Mouse (Mus musculus): ENCODE results near the gene Hist1h3g. TPM values are rescaled to one million over a fixed set of nuclear protein-coding genes. Genes with fewer than 3 reads are reported as not detected.

The Hist1h3g gene
- total RNA-seq, 2 experiments from 2014 or later = 3.4 to 4.1 TPM

Small RNA genes within 50 kb of the gene (microRNA-seq; reads per million reads assigned to microRNA genes)
- gene Gm44297 (not detected), gene Gm44359 (not detected), gene Gm44394 (not detected), gene n-TStga1 (not detected)

Other genes starting within 250 kb of the Hist1h3g start
- gene Zfp322a, start 166.2 kb upstream of the Hist1h3g start, total RNA-seq (2021) = 10 to 100 TPM; 16.8 to 20.2 TPM
- 1 to 10 TPM; 3.9 to 4.4 TPM for gene Abt1, start 111.6 kb upstream of the Hist1h3g start, total RNA-seq (2021)
- gene Btn1a1, start 69.5 kb upstream of the Hist1h3g start, total RNA-seq (2021) = not detected
- gene Btn2a2, start 46.6 kb upstream of the Hist1h3g start, total RNA-seq (2021) = not detected
- 100 to 1,000 TPM; 272 to 334 TPM for gene Hist1h4h, start 4.4 kb upstream of the Hist1h3g start, total RNA-seq (2021)
- 10 to 100 TPM; 13.7 to 25.9 TPM for gene Hist1h2af, start 1.5 kb upstream of the Hist1h3g start, total RNA-seq (2021)
- 1 to 10 TPM; 1.4 to 1.9 TPM for gene Hist1h2bh, start 8.0 kb downstream of the Hist1h3g start, total RNA-seq (2021)
- gene Hist1h3f, start 8.6 kb downstream of the Hist1h3g start, total RNA-seq (2021) = 10 to 100 TPM in 1 of 2 experiments, 1 to 10 TPM in 1; 6.4 to 10.6 TPM
- 10 to 100 TPM; 33.0 to 46.9 TPM for gene Hist1h4f, start 16.2 kb downstream of the Hist1h3g start, total RNA-seq (2021)
- 1 to 10 TPM; 1.8 to 2.5 TPM for gene Hist1h1d, start 17.8 kb downstream of the Hist1h3g start, total RNA-seq (2021)
- 10 to 100 TPM; 15.4 to 27.3 TPM for gene Hist1h3e, start 26.9 kb downstream of the Hist1h3g start, total RNA-seq (2021)
- gene Hist1h2ae, start 35.8 kb downstream of the Hist1h3g start, total RNA-seq (2021) = 1 to 10 TPM; 3.4 to 4.1 TPM
- gene Hist1h2bg, start 36.0 kb downstream of the Hist1h3g start, total RNA-seq (2021) = 10 to 100 TPM; 28.4 to 48.1 TPM
- 10 to 100 TPM; 16.8 to 17.6 TPM for gene Hist1h2bf, start 38.8 kb downstream of the Hist1h3g start, total RNA-seq (2021)
- gene Hist1h2ad, start 39.0 kb downstream of the Hist1h3g start, total RNA-seq (2021) = 1 to 10 TPM; 2.4 to 4.8 TPM
- 1 to 10 TPM; 3.4 to 3.6 TPM for gene Hist1h3d, start 40.3 kb downstream of the Hist1h3g start, total RNA-seq (2021)
- 10 to 100 TPM; 54.4 to 63.1 TPM for gene Hist1h4d, start 46.2 kb downstream of the Hist1h3g start, total RNA-seq (2021)
- 10 to 100 TPM; 10.5 to 10.7 TPM for gene Hist1h2be, start 85.7 kb downstream of the Hist1h3g start, total RNA-seq (2021)
- gene Hist1h1e, start 87.1 kb downstream of the Hist1h3g start, total RNA-seq (2021) = 10 to 100 TPM; 35.6 to 42.0 TPM
- 1 to 10 TPM; 1.5 to 1.9 TPM for gene Hist1h2ac, start 148.5 kb downstream of the Hist1h3g start, total RNA-seq (2021)
- 10 to 100 TPM; 73.7 to 74.9 TPM for gene Hist1h2bc, start 148.8 kb downstream of the Hist1h3g start, total RNA-seq (2021)
- not detected for gene Hist1h1t, start 160.4 kb downstream of the Hist1h3g start, total RNA-seq (2021)
- gene Hist1h4c, start 163.0 kb downstream of the Hist1h3g start, total RNA-seq (2021) = 10 to 100 TPM; 42.4 to 60.8 TPM
- 10 to 100 TPM; 48.9 to 50.3 TPM for gene Hfe, start 175.4 kb downstream of the Hist1h3g start, total RNA-seq (2021)
- 100 to 1,000 TPM; 134 to 160 TPM for gene Hist1h1c, start 203.4 kb downstream of the Hist1h3g start, total RNA-seq (2021)
- gene Hist1h3c, start 210.2 kb downstream of the Hist1h3g start, total RNA-seq (2021) = 1 to 10 TPM; 3.2 to 9.1 TPM
- 10 to 100 TPM in 1 of 2 experiments, 1 to 10 TPM in 1; 9.6 to 11.4 TPM for gene Hist1h2bb, start 211.3 kb downstream of the Hist1h3g start, total RNA-seq (2021)
- gene Hist1h2ab, start 215.7 kb downstream of the Hist1h3g start, total RNA-seq (2021) = 10 to 100 TPM; 12.7 to 17.0 TPM
- 10 to 100 TPM; 19.3 to 26.5 TPM for gene Hist1h3b, start 216.8 kb downstream of the Hist1h3g start, total RNA-seq (2021)
- gene Hist1h4b, start 221.6 kb downstream of the Hist1h3g start, total RNA-seq (2021) = 10 to 100 TPM; 13.3 to 23.6 TPM
- 10 to 100 TPM; 12.6 to 15.8 TPM for gene Hist1h4a, start 225.8 kb downstream of the Hist1h3g start, total RNA-seq (2021)
- 10 to 100 TPM; 15.8 to 18.0 TPM for gene Hist1h3a, start 227.0 kb downstream of the Hist1h3g start, total RNA-seq (2021)
- gene Hist1h1a, start 228.2 kb downstream of the Hist1h3g start, total RNA-seq (2021) = 1 to 10 TPM; 5.4 to 9.2 TPM
- not detected for gene Trim38, start 234.5 kb downstream of the Hist1h3g start, total RNA-seq (2021)